Mouse (Mus musculus) thymus, adult 2 months (tissue): ENCODE results near the gene Dusp19.

Source experiments
- CTCF ChIP-seq: fragments of 200-500 bp; IDR thresholded peaks from 2 replicates; pipeline ENCODE4 v1.5.1; 2012; ENCODE audit warnings: mild to moderate bottlenecking, control low read depth, low read length, moderate library complexity, borderline replicate concordance; ENCODE audit not compliant: control insufficient read depth, poor library complexity, insufficient read depth; ENCODE audit errors: extremely low read depth
- POLR2A ChIP-seq: fragments of 200-500 bp; IDR thresholded peaks from 2 replicates; pipeline ENCODE4 v1.6.1; 2012; ENCODE audit warnings: mild to moderate bottlenecking, low read length, control low read depth, moderate library complexity; ENCODE audit not compliant: control insufficient read depth, poor library complexity, insufficient read depth; ENCODE audit errors: extremely low read depth

- no peak for TF ChIP-seq POLR2A
- TF ChIP-seq CTCF = no peak
These were observed 7.7 kb downstream of the Dusp19 start for GRCm38 (mm10) chr2:80624523-80624922.
